Mouse (Mus musculus): ENCODE results near the gene Dysf. TPM values are rescaled to one million over a fixed set of nuclear protein-coding genes. Genes with fewer than 3 reads are reported as not detected.
A peak's percentile ranks its signal among the peaks of the same experiment; 100 is the strongest.

Gene Dysf
- polyA plus RNA-seq, 1 experiment: 13.8 TPM

- Histone ChIP-seq H3K4me3 (ENCODE audit: insufficient read depth, low read depth, low read length) (no peak overlapping the region), H3K4me1 (ENCODE audit: control insufficient read depth, insufficient read depth, insufficient read length, low read length) (peaks cover 10% of the 10 kb centered on the region; the same call in 1 of the 2 replicates), H3K27ac (replicated peaks; ENCODE audit: low read depth, low read length) (no peak overlapping the region)
Observed at GRCm38 (mm10) chr6:84147206-84148004, 139.0 kb downstream of the Dysf start.

- Histone ChIP-seq H3K4me1 (ENCODE audit: control insufficient read depth, insufficient read depth, insufficient read length, low read length) (0 out of 2 replicates have a peak, but pooled peaks cover 1% of the 10 kb centered on the region), H3K27ac (replicated peaks; ENCODE audit: low read depth, low read length) (no peak overlapping the region), H3K4me3 (ENCODE audit: insufficient read depth, low read depth, low read length) (no peak overlapping the region)
Observed at GRCm38 (mm10) chr6:84148470-84148869, 140.1 kb downstream of the Dysf start.

DNA sequence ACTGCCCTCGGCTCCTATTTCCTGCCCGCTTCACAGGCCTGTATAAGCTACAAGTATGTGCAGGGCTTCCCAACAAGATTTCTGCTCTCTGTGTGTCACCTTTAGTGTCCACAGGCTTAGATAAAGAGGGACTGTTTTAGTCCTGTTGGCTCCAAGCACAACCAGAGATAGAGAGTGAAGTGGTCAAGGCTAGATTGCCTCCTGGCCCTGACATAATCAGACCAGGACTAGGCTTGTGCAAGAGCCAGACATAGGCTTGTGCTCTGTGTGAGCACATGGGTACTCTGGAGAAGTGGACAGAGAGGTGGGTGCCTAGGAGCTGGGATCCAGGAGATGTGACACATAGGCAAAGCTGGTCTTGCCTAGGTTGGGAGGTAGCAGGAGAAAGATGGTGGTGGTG is 146.1 kb downstream of the Dysf start:
- H3K4me1 ChIP-seq (ENCODE audit: control insufficient read depth, insufficient read depth, insufficient read length, low read length): no peaks in the 10 kb centered on the region; the same call in 1 of the 2 replicates
- no peak overlapping the region for H3K27ac ChIP-seq (replicated peaks; ENCODE audit: low read depth, low read length)
- H3K4me3 ChIP-seq (ENCODE audit: insufficient read depth, low read depth, low read length): no peak overlapping the region

DNA sequence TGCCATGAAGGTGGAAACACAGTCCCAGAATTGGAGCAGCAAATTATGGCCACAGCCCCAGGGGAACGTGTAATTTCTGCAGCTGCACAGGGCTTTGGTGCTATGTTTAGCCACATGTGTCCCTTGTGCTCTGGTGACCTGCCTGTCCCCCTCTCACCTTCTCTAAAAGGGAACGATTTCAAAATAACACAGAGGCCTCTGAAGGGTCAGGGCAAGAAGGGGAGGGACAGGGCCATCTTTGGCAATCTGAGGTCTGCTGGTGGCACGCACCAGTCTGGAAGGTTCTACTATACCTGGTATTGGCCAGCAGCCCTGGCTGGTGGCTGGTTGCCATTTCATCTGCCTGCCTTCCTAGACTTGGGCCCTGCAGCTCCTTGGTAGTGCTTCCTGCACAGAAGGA is 147.4 kb downstream of the Dysf start:
- Histone ChIP-seq H3K4me1 (ENCODE audit: control insufficient read depth, insufficient read depth, insufficient read length, low read length) (no peaks in the 10 kb centered on the region; the same call in 1 of the 2 replicates), H3K27ac (replicated peaks; ENCODE audit: low read depth, low read length) (peak overlapping the region; percentile 51), H3K4me3 (ENCODE audit: insufficient read depth, low read depth, low read length) (no peak overlapping the region)

DNA sequence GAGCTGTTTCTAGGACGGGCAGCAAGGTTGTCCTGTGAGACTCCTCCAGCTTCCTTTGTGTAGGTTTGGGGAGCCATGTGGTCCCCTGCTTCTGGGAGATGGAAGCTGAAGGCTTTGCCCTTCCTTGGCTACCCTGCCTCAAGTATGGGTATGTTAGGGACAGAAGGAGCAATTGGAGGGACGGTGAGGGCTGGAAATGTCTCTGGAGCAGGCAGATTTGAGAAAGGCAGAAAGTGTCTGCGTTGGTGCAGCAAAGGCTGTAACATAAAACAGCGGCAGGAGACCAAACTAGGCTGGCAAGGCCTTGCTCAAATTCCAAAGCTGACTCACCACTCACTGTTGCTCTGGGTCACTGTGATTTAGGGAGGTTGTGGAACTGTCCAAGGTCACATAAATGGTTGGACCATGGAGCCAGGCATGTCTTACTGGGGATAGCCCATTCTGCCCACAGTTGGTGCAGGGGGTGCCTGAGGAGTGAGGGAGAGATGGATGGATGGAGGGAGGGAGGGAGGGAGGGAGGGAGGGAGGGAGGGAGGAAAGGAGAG is 148.2 kb downstream of the Dysf start:
- Histone ChIP-seq H3K4me1 (ENCODE audit: control insufficient read depth, insufficient read depth, insufficient read length, low read length) (no peaks in the 10 kb centered on the region; the same call in 1 of the 2 replicates), H3K4me3 (ENCODE audit: insufficient read depth, low read depth, low read length) (no peak overlapping the region), H3K27ac (replicated peaks; ENCODE audit: low read depth, low read length) (peak overlapping the region; percentile 51)

DNA sequence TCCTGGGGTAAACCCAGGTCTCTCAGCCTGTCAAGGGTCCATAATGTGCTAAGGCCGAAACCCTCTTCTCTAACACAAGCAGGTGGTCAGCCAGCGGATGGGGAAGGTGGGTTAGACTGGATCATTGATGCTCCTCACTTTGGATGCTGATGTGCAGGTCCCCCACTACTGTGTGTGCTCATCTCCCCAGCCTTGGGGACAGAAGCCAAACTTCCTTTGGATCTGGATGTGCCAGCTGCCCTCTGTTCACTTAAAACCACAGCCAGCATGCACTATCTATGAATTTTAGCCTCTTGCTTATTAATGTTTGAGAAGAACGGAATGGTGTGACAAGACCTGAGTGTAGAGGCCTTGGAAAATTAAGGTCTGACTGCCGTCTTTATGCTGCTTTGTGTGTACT is 150.7 kb downstream of the Dysf start:
- Histone ChIP-seq H3K4me1 (ENCODE audit: control insufficient read depth, insufficient read depth, insufficient read length, low read length) (no peaks in the 10 kb centered on the region; the same call in 1 of the 2 replicates), H3K27ac (replicated peaks; ENCODE audit: low read depth, low read length) (no peak overlapping the region)

GRCm38 (mm10) chr6:84167612-84168011 is 159.2 kb downstream of the Dysf start:
- Histone ChIP-seq H3K27ac (replicated peaks; ENCODE audit: low read depth, low read length) (no peak overlapping the region), H3K4me3 (ENCODE audit: insufficient read depth, low read depth, low read length) (no peak overlapping the region), H3K4me1 (ENCODE audit: control insufficient read depth, insufficient read depth, insufficient read length, low read length) (no peaks in the 10 kb centered on the region)

More for the DNA sequence above, 150.7 kb downstream of the Dysf start:
- H3K4me3 ChIP-seq (ENCODE audit: insufficient read depth, low read depth, low read length): no peak overlapping the region

GRCm38 (mm10) chr6:84168571-84168970 is 160.2 kb downstream of the Dysf start:
- H3K27ac ChIP-seq (replicated peaks; ENCODE audit: low read depth, low read length): no peak overlapping the region
- no peak overlapping the region for H3K4me3 ChIP-seq (ENCODE audit: insufficient read depth, low read depth, low read length)
- no peaks in the 10 kb centered on the region for H3K4me1 ChIP-seq (ENCODE audit: control insufficient read depth, insufficient read depth, insufficient read length, low read length)

- H3K4me3 ChIP-seq (ENCODE audit: insufficient read depth, low read depth, low read length): no peak overlapping the region
- no peak overlapping the region for H3K27ac ChIP-seq (replicated peaks; ENCODE audit: low read depth, low read length)
- H3K4me1 ChIP-seq (ENCODE audit: control insufficient read depth, insufficient read depth, insufficient read length, low read length): no peaks in the 10 kb centered on the region
Observed at GRCm38 (mm10) chr6:84173626-84174025, 165.2 kb downstream of the Dysf start.

DNA sequence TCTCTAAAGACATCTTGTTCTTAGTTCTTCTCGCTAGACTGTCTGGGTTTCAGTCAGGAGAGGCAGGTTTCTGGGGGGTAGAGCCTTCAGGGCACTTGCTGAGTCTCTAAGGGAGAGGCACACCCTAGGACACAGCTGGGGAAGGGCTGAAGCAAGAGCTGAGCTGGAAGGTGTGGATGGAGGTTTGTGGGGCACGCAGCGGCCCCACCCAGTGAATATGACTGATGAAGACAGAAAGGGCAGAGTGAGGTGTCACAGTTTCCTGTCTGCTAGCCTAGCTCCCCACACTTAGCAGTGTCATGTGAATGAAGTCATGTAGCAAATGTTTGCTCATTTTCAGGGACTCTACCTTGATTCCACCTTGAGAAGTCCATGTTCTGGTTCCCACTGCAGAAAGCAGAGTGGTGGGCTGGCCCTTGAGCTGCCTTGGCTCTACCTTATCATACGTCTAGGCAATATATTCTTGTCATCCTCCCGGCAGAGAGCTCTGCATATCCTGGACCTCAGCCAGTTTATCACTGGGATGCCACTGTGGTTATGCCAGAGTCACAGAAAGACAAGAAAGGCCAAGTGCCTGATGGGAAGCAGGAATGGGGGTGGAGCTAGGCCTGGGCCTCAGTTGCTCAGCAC is 170.5 kb downstream of the Dysf start:
- 0 out of 2 replicates have a peak, but pooled peaks cover 2% of the 10 kb centered on the region for H3K4me1 ChIP-seq (ENCODE audit: control insufficient read depth, insufficient read depth, insufficient read length, low read length)
- H3K4me3 ChIP-seq (ENCODE audit: insufficient read depth, low read depth, low read length): no peak overlapping the region
- no peak overlapping the region for H3K27ac ChIP-seq (replicated peaks; ENCODE audit: low read depth, low read length)

- 0 out of 2 replicates have a peak, but pooled peaks cover 2% of the 10 kb centered on the region for H3K4me1 ChIP-seq (ENCODE audit: control insufficient read depth, insufficient read depth, insufficient read length, low read length)
- H3K4me3 ChIP-seq (ENCODE audit: insufficient read depth, low read depth, low read length): no peak overlapping the region
- no peak overlapping the region for H3K27ac ChIP-seq (replicated peaks; ENCODE audit: low read depth, low read length)
Observed at GRCm38 (mm10) chr6:84181452-84181851, 173.1 kb downstream of the Dysf start.

GRCm38 (mm10) chr6:84191656-84192250 is 183.4 kb downstream of the Dysf start:
- H3K4me3 ChIP-seq (ENCODE audit: insufficient read depth, low read depth, low read length): no peak overlapping the region
- no peaks in the 10 kb centered on the region for H3K4me1 ChIP-seq (ENCODE audit: control insufficient read depth, insufficient read depth, insufficient read length, low read length)
- H3K27ac ChIP-seq (replicated peaks; ENCODE audit: low read depth, low read length): no peak overlapping the region

- H3K4me3 ChIP-seq (ENCODE audit: insufficient read depth, low read depth, low read length): no peak overlapping the region
- H3K4me1 ChIP-seq (ENCODE audit: control insufficient read depth, insufficient read depth, insufficient read length, low read length): peaks cover 5% of the 10 kb centered on the region; the same call in 1 of the 2 replicates
Observed at GRCm38 (mm10) chr6:84196511-84196910, 188.1 kb downstream of the Dysf start.

DNA sequence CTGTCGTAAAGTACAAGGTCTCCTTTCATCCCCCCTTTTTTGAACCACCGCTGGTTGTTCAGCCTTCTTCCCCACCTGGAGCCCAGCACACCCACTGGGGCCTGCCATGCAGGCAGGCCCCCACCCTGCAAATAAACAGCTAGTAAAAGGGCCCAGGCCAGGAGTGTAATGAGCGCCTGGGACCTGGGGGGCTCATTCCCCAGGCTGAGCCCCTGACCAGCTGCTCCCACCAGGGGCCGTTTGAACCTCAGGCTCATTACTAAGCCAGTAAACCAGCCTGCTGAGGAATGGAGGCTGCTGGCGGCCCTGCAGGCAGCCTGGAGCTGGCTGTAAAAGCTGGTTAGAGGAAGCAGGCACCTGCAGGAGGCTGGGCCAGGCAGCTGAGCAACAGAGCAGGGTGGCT is 189.4 kb downstream of the Dysf start:
- Histone ChIP-seq H3K4me3 (ENCODE audit: insufficient read depth, low read depth, low read length) (no peak overlapping the region), H3K27ac (replicated peaks; ENCODE audit: low read depth, low read length) (no peak overlapping the region), H3K4me1 (ENCODE audit: control insufficient read depth, insufficient read depth, insufficient read length, low read length) (peaks cover 5% of the 10 kb centered on the region; the same call in 1 of the 2 replicates)

More at GRCm38 (mm10) chr6:84196511-84196910, 188.1 kb downstream of the Dysf start:
- H3K27ac ChIP-seq (replicated peaks; ENCODE audit: low read depth, low read length): no peak overlapping the region
